Mouse (Mus musculus): ENCODE results near the gene Dpf2.

DNA sequence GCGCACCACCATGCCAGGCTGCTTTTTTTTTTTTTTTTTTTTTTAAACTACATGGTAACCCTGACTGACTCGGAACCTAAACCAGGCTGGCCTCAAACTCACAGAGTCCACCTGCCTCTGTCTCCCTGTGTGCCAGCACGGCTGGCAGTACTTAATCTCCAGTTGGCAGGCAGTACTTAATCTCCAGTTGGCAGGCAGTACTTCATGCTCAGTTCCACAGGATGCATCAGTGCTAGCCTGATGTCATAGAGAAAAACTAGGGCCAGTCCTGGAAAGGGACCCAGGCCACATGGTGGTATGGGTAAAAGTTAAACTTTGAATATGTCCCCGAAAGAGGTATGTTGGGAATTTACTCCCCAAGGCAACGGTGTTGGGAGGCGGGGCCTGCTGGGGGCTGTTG, 15.3 kb upstream of the Dpf2 start:
- no peak for TF ChIP-seq EP300 (IDR thresholded peaks at IDR 0.05)
- no peak for TF ChIP-seq CTCF (IDR thresholded peaks at IDR 0.05)

Data from lung, postnatal 0 days (tissue).